Mouse (Mus musculus): Measurements from ENCODE around the gene Xlr3a. TPM values are rescaled to one million over a fixed set of nuclear protein-coding genes. Genes with fewer than 3 reads are reported as not detected.

The Xlr3a gene
- not detected for total RNA-seq (2023)

GRCm38 (mm10) chrX:73096941-73097508 lies at the start of gene Xlr3a:
Xlr3a (minus strand) TSS chrX:73097095.

DNA sequence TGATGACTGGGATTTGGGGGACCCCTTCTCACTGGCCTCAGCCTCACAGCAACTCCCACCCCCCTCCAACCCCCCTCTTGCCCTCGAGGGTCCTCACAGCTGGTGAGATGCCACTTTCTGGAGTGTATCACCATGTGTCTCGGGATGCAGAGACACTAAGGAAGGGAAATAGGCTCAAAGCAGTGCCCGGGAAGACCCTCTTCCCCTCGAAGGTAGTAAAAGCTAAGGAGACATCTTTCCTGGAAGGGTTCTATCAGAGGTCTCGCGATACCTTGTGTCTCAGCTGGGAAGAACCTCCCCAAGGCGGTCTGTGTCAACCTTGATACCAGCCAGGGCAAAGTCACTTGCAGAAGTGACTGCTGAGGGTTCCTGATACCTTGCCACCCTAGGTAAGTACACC lies 19.9 kb upstream of the Xlr3a start, which contains the start of gene Gm14685:
Gene Gm14685, plus strand, starts transcription at position 301 of the 400 bp plus-strand sequence.

GRCm38 (mm10) chrX:73082267-73083055 lies 14.4 kb downstream of the Xlr3a start, which contains the start of gene Xlr4a:
Xlr4a (minus strand) TSS chrX:73082478.

GRCm38 (mm10) chrX:73064415-73064793 lies 32.5 kb downstream of the Xlr3a start, which contains the start of gene Pnma3:
Pnma3 (plus strand) TSS chrX:73064787.

GRCm38 (mm10) chrX:73037003-73037402 lies 59.9 kb downstream of the Xlr3a start, which contains the start of gene Pnma5:
Pnma5 (minus strand) TSS chrX:73037103.

Other genes starting within 250 kb of the Xlr3a start
- gene Cetn2, start 178.7 kb downstream of the Xlr3a start, total RNA-seq (2023), result 10 to 100 TPM; 19.9 to 24.0 TPM
- 10 to 100 TPM; 11.7 to 12.8 TPM for gene Nsdhl, start 178.5 kb downstream of the Xlr3a start, total RNA-seq (2023)
- gene Zfp185, start 109.8 kb downstream of the Xlr3a start, total RNA-seq (2023), result under 1 TPM in 1 of 2 experiments, not detected in 1; 0.21 TPM
- under 1 TPM in 1 of 2 experiments, not detected in 1; 0.67 TPM for gene Pnma5, start 60.0 kb downstream of the Xlr3a start, total RNA-seq (2023)
- gene Pnma3, start 32.3 kb downstream of the Xlr3a start, total RNA-seq (2023), result not detected
- 1 to 10 TPM; 2.9 to 5.5 TPM for gene Xlr4a, start 14.6 kb downstream of the Xlr3a start, total RNA-seq (2023)
- gene Gm14685, start 20.0 kb upstream of the Xlr3a start, total RNA-seq (2023), result not detected
- not detected for gene Xlr5b, start 51.7 kb upstream of the Xlr3a start, total RNA-seq (2023)
- not detected for gene DXBay18, start 52.4 kb upstream of the Xlr3a start, total RNA-seq (2023)
- not detected for gene Spin2d, start 79.9 kb upstream of the Xlr3a start, total RNA-seq (2023)
- gene Xlr3b, start 95.1 kb upstream of the Xlr3a start, total RNA-seq (2023), result 10 to 100 TPM in 1 of 2 experiments, 1 to 10 TPM in 1; 2.1 to 12.0 TPM
- 1 to 10 TPM; 5.7 to 7.0 TPM for gene Xlr4b, start 117.2 kb upstream of the Xlr3a start, total RNA-seq (2023)
- 1 to 10 TPM; 6.2 to 7.9 TPM for gene F8a, start 131.2 kb upstream of the Xlr3a start, total RNA-seq (2023)
- gene Xlr4c, start 146.0 kb upstream of the Xlr3a start, total RNA-seq (2023), result 1 to 10 TPM in 1 of 2 experiments, under 1 TPM in 1; 0.68 to 9.7 TPM
- gene Xlr3c, start 168.3 kb upstream of the Xlr3a start, total RNA-seq (2023), result not detected
- gene Xlr5a, start 195.9 kb upstream of the Xlr3a start, total RNA-seq (2023), result not detected
- not detected for gene Xlr5c, start 195.9 kb upstream of the Xlr3a start, total RNA-seq (2023)
- not detected for gene Gm45015, start 239.7 kb upstream of the Xlr3a start, total RNA-seq (2023)
- 10 to 100 TPM; 12.1 to 16.7 TPM for gene Zfp275, start 245.5 kb upstream of the Xlr3a start, total RNA-seq (2023)